Mouse (Mus musculus): ENCODE data around the gene Luc7l3. TPM values are rescaled to one million over a fixed set of nuclear protein-coding genes. Genes with fewer than 3 reads are reported as not detected.

Luc7l3 gene
- total RNA-seq (2021): 74.5 and 94.6 TPM in 2 replicates
- long read RNA-seq, experiment 1, transcript Luc7l3-202 (10 exons, 3,478 nt): minor isoform, 9 of 31 reads
- long read RNA-seq, experiment 1, transcript Luc7l3-203 (11 exons, 2,050 nt): major isoform, 13 of 31 reads
- long read RNA-seq, experiment 1, partial matches to known transcripts: 4 of 31 reads
- long read RNA-seq, experiment 1, other reads (novel, unspliced or antisense): 4 of 31 reads
- long read RNA-seq, experiment 2, full-length matches to known transcripts: 15 of 21 reads
- long read RNA-seq, experiment 2, partial matches to known transcripts: 3 of 21 reads
- long read RNA-seq, experiment 2, other reads (novel, unspliced or antisense): 3 of 21 reads

GRCm38 (mm10) chr11:94321931-94322400, at the start of gene Luc7l3:
Gene Luc7l3, minus strand, starts transcription at chr11:94321988.
- peak; percentile 97 for DNase-seq

GRCm38 (mm10) chr11:94370809-94371208, 49.0 kb upstream of the Luc7l3 start:
- no peak for DNase-seq

GRCm38 (mm10) chr11:94369981-94370380, 48.2 kb upstream of the Luc7l3 start:
- no peak for DNase-seq

- no peak for DNase-seq
Observed at GRCm38 (mm10) chr11:94365340-94365739, 43.6 kb upstream of the Luc7l3 start.

GRCm38 (mm10) chr11:94363690-94364089, 41.9 kb upstream of the Luc7l3 start:
- DNase-seq: peak; percentile 38

- no peak for DNase-seq
Observed at GRCm38 (mm10) chr11:94362101-94362500, 40.3 kb upstream of the Luc7l3 start.

- DNase-seq: no peak
Observed at GRCm38 (mm10) chr11:94361166-94361870, 39.5 kb upstream of the Luc7l3 start.

GRCm38 (mm10) chr11:94359168-94359567, 37.4 kb upstream of the Luc7l3 start:
- no peak for DNase-seq

- DNase-seq: no peak
Observed at GRCm38 (mm10) chr11:94355521-94356217, 33.9 kb upstream of the Luc7l3 start.

- no peak for DNase-seq
Observed at GRCm38 (mm10) chr11:94351094-94351493, 29.3 kb upstream of the Luc7l3 start.

- DNase-seq: no peak
Observed at GRCm38 (mm10) chr11:94350337-94350736, 28.5 kb upstream of the Luc7l3 start.

GRCm38 (mm10) chr11:94349839-94350238, 28.1 kb upstream of the Luc7l3 start:
- no peak for DNase-seq

GRCm38 (mm10) chr11:94347063-94347575, 25.3 kb upstream of the Luc7l3 start:
- no peak for DNase-seq

GRCm38 (mm10) chr11:94346611-94347010, 24.8 kb upstream of the Luc7l3 start:
- peak; percentile 87 for DNase-seq

GRCm38 (mm10) chr11:94345926-94346325, 24.1 kb upstream of the Luc7l3 start:
- DNase-seq: peak; percentile 37

- no peak for DNase-seq
Observed at GRCm38 (mm10) chr11:94344470-94344869, 22.7 kb upstream of the Luc7l3 start.

GRCm38 (mm10) chr11:94343955-94344358, 22.2 kb upstream of the Luc7l3 start:
- no peak for DNase-seq

- no peak for DNase-seq
Observed at GRCm38 (mm10) chr11:94342114-94342905, 20.5 kb upstream of the Luc7l3 start.

GRCm38 (mm10) chr11:94340948-94341933, 19.5 kb upstream of the Luc7l3 start:
- no peak for DNase-seq
